Mouse (Mus musculus): ENCODE results near the gene Gm12216.

- TF ChIP-seq POLR2A (IDR thresholded peaks at IDR 0.05; ENCODE audit: low read depth, low read length) (no peak), CTCF (IDR thresholded peaks at IDR 0.05; ENCODE audit: extremely low read depth, insufficient read depth, insufficient read length, insufficient replicate concordance) (no peak)
Measured at GRCm38 (mm10) chr11:53745260-53745659, 113.8 kb downstream of the Gm12216 start.

Measured in spleen, adult 2 months (tissue).